Mouse (Mus musculus) kidney, postnatal 14 days (tissue): Measurements from ENCODE around the gene Exosc6.
"Not testable (repeated sequence)": the region's sequence is repeated elsewhere in the genome, so short reads cannot be mapped to it uniquely, and the experiment has no call there.

Experiments used
- DNase-seq: peaks from one replicate; pipeline ENCODE4 v3.0.0; 2022; ENCODE audit warnings: mixed read lengths

Exosc6 gene

GRCm38 (mm10) chr8:111062072-111062757 lies 6.1 kb downstream of the Exosc6 start:
- DNase-seq, result peak; percentile 86

- no peak for DNase-seq
These were observed 6.8 kb downstream of the Exosc6 start for GRCm38 (mm10) chr8:111062893-111063292.

- DNase-seq, result no peak
These were observed 10.2 kb downstream of the Exosc6 start for GRCm38 (mm10) chr8:111066308-111066707.

- DNase-seq, result no peak
These were observed 11.3 kb downstream of the Exosc6 start for GRCm38 (mm10) chr8:111067439-111067838.

GRCm38 (mm10) chr8:111068660-111069059 lies 12.5 kb downstream of the Exosc6 start:
- not testable (repeated sequence) for DNase-seq

- DNase-seq, result no peak
These were observed 19.8 kb downstream of the Exosc6 start for GRCm38 (mm10) chr8:111075926-111076325.

GRCm38 (mm10) chr8:111079461-111079860 lies 23.3 kb downstream of the Exosc6 start:
- DNase-seq, result peak; percentile 53

- peak; percentile 70 for DNase-seq
These were observed 23.7 kb downstream of the Exosc6 start for GRCm38 (mm10) chr8:111079861-111080271.

GRCm38 (mm10) chr8:111081580-111082258 lies 25.6 kb downstream of the Exosc6 start:
- peak; percentile 34 for DNase-seq

- DNase-seq, result not testable (repeated sequence)
These were observed 27.8 kb downstream of the Exosc6 start for GRCm38 (mm10) chr8:111083936-111084335.

GRCm38 (mm10) chr8:111090126-111090525 lies 34.0 kb downstream of the Exosc6 start:
- peak; percentile 70 for DNase-seq

GRCm38 (mm10) chr8:111091706-111092105 lies 35.6 kb downstream of the Exosc6 start:
- no peak for DNase-seq

GRCm38 (mm10) chr8:111092326-111092725 lies 36.2 kb downstream of the Exosc6 start, which contains the start of gene Clec18a:
TSS of gene Clec18a (minus strand) at chr8:111092426.
- DNase-seq, result not testable (repeated sequence)

GRCm38 (mm10) chr8:111093865-111094718 lies 38.0 kb downstream of the Exosc6 start, which contains the start of gene Pdpr:
TSS of gene Pdpr (plus strand) at chr8:111094630.
- peak; percentile 96 for DNase-seq

- peak; percentile 44 for DNase-seq
These were observed 38.7 kb downstream of the Exosc6 start for GRCm38 (mm10) chr8:111094719-111095302.
